Mouse (Mus musculus) lung, postnatal 0 days (tissue): Measurements from ENCODE around the gene AL731706.2. TPM values are rescaled to one million over a fixed set of nuclear protein-coding genes. Genes with fewer than 3 reads are reported as not detected.

ENCODE experiments used
- ATAC-seq: fragments of 200-750 bp; cut with Nextera tagmentation; 2 replicates; pipeline ENCODE4 v1.8.0; 2017; ENCODE audit warnings: moderate library complexity
- DNase-seq: peaks from one replicate; pipeline ENCODE4 v3.0.0-alpha.2; 2016; ENCODE audit warnings: low spot score
- H3K27ac ChIP-seq: fragments of 300-500 bp; sonication (generic); 2 replicates; pipeline ENCODE4 v1.5.1; 2014; ENCODE audit warnings: antibody characterized with exemption, mild to moderate bottlenecking, low read length, mixed read lengths
- H3K27me3 ChIP-seq: fragments of 300-500 bp; sonication (generic); replicated peaks from 2 replicates; pipeline ENCODE4 v1.6.1; 2014; ENCODE audit warnings: low read length, mixed read lengths; ENCODE audit not compliant: insufficient read depth
- H3K36me3 ChIP-seq: fragments of 300-500 bp; sonication (generic); 2 replicates; pipeline ENCODE4 v1.6.1; 2014; ENCODE audit warnings: low read length, mixed read lengths; ENCODE audit not compliant: insufficient read depth
- H3K4me1 ChIP-seq: fragments of 300-500 bp; sonication (generic); 2 replicates; pipeline ENCODE4 v1.6.1; 2014; ENCODE audit warnings: antibody characterized with exemption, low read depth, low read length, mixed read lengths; ENCODE audit not compliant: insufficient read depth
- H3K4me2 ChIP-seq: fragments of 300-500 bp; sonication (generic); replicated peaks from 2 replicates; pipeline ENCODE4 v1.6.1; 2014; ENCODE audit warnings: low read depth, mild to moderate bottlenecking, low read length, moderate library complexity, mixed read lengths
- H3K4me3 ChIP-seq: fragments of 300-500 bp; sonication (generic); 2 replicates; pipeline ENCODE4 v1.5.1; 2014; ENCODE audit warnings: low read depth, low read length
- H3K9ac ChIP-seq: fragments of 300-500 bp; sonication (generic); replicated peaks from 2 replicates; pipeline ENCODE4 v1.6.1; 2014; ENCODE audit warnings: low read depth, mild to moderate bottlenecking
- H3K9me3 ChIP-seq: fragments of 300-500 bp; sonication (generic); 2 replicates; pipeline ENCODE4 v1.6.1; 2016; ENCODE audit warnings: low read length, mixed read lengths
- CTCF ChIP-seq: IDR thresholded peaks from 2 replicates; pipeline ENCODE4 v1.5.1; 2016; ENCODE audit warnings: antibody characterized with exemption, mild to moderate bottlenecking
- EP300 ChIP-seq: IDR thresholded peaks from 2 replicates; pipeline ENCODE4 v1.6.1; 2016; ENCODE audit warnings: antibody characterized with exemption, mild to moderate bottlenecking, control low read depth
- WGBS: fragments of 180-500 bp; shearing (Covaris S2); extraction: QIAGEN DNeasy Blood & Tissue Kit; methylation state at CpG from one replicate; pipeline ENCODE4 v1.1.7; 2014; 5-methylcytosine and 5-hydroxymethylcytosine counted together
- polyA plus RNA-seq: library from polyadenylated mRNA; unstranded; fragments of >200 nt; fragmentation: Nextera tagmentation; extraction: Ambion mirVana; gene quantifications from 2 replicates; pipeline ENCODE4 v1.2.1, GENCODE M21; 2015

The AL731706.2 gene
- polyA plus RNA-seq, 1 experiment from 2014 or later = 21.4 TPM

DNA sequence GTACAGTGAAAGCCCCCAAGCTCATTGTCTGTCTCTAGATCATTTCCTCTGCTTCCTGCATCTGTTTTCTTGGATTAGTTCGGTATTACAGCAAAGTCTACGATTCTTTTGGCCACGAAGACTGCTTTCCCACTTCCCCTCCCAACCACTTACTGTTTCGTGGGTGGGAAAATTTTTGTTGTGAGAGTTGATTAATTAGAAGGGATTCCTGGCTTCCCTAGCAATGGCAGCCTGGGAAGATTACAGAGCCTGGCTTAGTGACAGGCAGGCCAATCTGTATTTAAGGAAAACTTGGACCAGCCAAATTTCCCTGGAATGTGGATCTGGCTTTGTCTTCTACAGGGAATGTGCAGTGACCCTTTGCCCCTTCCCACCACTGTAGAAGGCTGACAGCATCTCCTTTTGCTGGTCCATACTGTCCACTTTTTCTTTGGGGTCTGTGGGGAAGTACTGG is 26.5 kb upstream of the AL731706.2 start:
- 20% methylated on average over 4 of the region's 4 CpGs for WGBS
- Histone ChIP-seq H3K27ac (no peak overlapping the region), H3K27me3 (no peaks in the 10 kb centered on the region), H3K4me2 (no peak overlapping the region), H3K36me3 (no peaks in the 10 kb centered on the region), H3K9me3 (no peaks in the 10 kb centered on the region), H3K4me3 (no peak overlapping the region), H3K4me1 (0 out of 2 replicates have a peak, but pooled peaks cover 6% of the 10 kb centered on the region), H3K9ac (no peak overlapping the region)
- DNase-seq (peak; percentile 12), ATAC-seq (no peak; the same call in 1 of the 2 replicates)
- TF ChIP-seq CTCF (no peak), EP300 (0 out of 2 replicates have a peak, but pooled peaks have one; percentile 23)

DNA sequence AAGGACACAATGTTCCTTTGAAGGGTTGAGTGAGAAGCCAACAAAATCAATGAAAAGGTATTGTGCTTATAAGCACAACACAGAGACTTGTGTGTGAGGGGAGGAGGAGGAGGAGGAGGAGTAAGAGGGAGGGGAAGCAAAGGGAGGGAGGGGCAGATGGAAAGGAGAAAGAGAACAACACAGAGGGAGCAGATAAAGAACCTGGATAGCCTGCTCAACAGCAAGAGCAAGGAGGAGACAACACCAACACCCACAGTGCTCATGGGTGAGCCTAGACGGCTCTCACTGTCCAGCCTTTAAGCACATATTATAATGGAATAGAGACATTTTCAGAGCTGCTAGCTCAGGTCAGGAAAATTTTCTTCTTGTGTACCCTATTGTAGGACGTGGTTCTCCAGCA is 23.8 kb upstream of the AL731706.2 start:
- DNase-seq (no peak), ATAC-seq (no peak)
- no peaks in the 10 kb centered on the region for H3K9me3 ChIP-seq
- H3K4me2 ChIP-seq = no peak overlapping the region
- 81% methylated on average over 2 of the region's 2 CpGs for WGBS
- no peak overlapping the region for H3K4me3 ChIP-seq
- no peaks in the 10 kb centered on the region for H3K36me3 ChIP-seq
- TF ChIP-seq CTCF (no peak), EP300 (no peak)
- no peak overlapping the region for H3K9ac ChIP-seq
- H3K27ac ChIP-seq = no peak overlapping the region
- H3K4me1 ChIP-seq = 0 out of 2 replicates have a peak, but pooled peaks cover 6% of the 10 kb centered on the region
- no peaks in the 10 kb centered on the region for H3K27me3 ChIP-seq

DNA sequence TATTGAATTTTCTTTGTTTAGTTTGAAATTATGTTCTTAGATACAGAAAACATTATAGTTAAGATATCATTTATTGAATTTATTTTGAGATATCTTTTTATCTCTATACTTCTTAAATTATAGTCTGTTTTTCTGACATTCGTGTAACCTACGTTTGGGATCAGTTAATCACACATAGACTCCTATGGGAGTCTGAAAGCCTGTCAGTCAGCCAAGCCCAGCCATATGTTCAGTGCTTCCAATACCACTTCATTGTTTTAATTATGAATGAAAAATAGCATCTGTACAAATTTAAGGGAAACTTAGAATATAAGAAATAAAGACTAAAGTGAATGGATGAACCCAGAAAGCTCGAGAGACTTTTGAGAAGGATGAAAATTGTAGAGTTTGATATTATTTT is 23.1 kb upstream of the AL731706.2 start:
- DNase-seq (no peak), ATAC-seq (no peak)
- Histone ChIP-seq H3K9ac (no peak overlapping the region), H3K27ac (no peak overlapping the region), H3K4me1 (0 out of 2 replicates have a peak, but pooled peaks cover 6% of the 10 kb centered on the region), H3K4me2 (no peak overlapping the region), H3K9me3 (no peaks in the 10 kb centered on the region), H3K36me3 (no peaks in the 10 kb centered on the region), H3K4me3 (no peak overlapping the region), H3K27me3 (no peaks in the 10 kb centered on the region)
- 77% methylated on average over 3 of the region's 3 CpGs for WGBS
- TF ChIP-seq EP300 = no peak
- no peak for TF ChIP-seq CTCF

DNA sequence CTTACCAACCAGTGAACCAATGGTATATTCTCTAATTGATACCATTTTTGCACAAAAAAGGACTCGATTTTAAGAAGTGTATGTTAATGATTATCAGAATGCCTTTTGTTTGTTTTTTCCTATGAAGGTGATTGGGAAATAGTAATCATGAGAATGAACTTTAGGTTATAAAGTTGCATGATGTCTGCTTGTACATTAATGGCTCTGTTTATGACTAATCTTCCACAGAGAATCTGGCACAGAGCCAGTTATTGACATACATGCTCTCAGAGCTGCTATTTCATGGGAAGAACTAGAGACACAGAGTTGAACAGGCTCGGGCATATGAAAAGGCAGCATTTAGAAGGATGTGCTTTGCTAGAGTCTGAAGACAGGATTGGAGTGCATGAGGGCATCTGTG is 10.7 kb upstream of the AL731706.2 start:
- DNase-seq (no peak), ATAC-seq (no peak)

DNA sequence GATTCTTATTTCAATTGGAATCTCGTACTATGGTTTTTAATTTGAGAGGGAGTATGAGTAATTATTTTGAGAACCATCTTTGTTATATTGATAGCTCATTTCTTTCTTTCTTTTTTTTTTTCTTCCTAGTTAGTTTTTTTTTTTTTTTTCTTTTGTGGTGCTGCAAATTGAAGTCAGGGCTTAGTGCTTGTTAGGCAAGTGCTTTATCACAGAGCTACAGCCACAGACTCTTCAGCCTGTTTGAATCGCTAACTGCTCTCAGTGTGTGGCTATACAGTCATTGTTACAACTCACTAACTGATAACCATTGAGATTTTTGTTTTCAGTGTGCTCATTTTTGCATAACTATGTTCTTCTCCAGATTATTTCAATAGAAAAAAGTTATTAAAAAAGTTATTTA is 9.0 kb upstream of the AL731706.2 start:
- H3K9ac ChIP-seq = no peak overlapping the region
- TF ChIP-seq CTCF (no peak), EP300 (no peak)
- ATAC-seq (no peak), DNase-seq (no peak)
- H3K4me1 ChIP-seq = peaks cover 4% of the 10 kb centered on the region; the same call in 1 of the 2 replicates
- no peaks in the 10 kb centered on the region for H3K9me3 ChIP-seq
- no peak overlapping the region for H3K4me3 ChIP-seq
- no peaks in the 10 kb centered on the region for H3K27me3 ChIP-seq
- no peaks in the 10 kb centered on the region for H3K36me3 ChIP-seq
- H3K27ac ChIP-seq = no peak overlapping the region
- H3K4me2 ChIP-seq = no peak overlapping the region
- 85% methylated on average over 2 of the region's 2 CpGs for WGBS

More for the DNA sequence above, 10.7 kb upstream of the AL731706.2 start:
- H3K27ac ChIP-seq = no peak overlapping the region
- no peaks in the 10 kb centered on the region for H3K36me3 ChIP-seq
- no peaks in the 10 kb centered on the region for H3K27me3 ChIP-seq
- TF ChIP-seq CTCF (no peak), EP300 (no peak)
- no peaks in the 10 kb centered on the region for H3K9me3 ChIP-seq
- H3K9ac ChIP-seq = no peak overlapping the region
- no peaks in the 10 kb centered on the region for H3K4me1 ChIP-seq
- no peak overlapping the region for H3K4me3 ChIP-seq
- WGBS = 62% methylated on average over 2 of the region's 2 CpGs
- no peak overlapping the region for H3K4me2 ChIP-seq

DNA sequence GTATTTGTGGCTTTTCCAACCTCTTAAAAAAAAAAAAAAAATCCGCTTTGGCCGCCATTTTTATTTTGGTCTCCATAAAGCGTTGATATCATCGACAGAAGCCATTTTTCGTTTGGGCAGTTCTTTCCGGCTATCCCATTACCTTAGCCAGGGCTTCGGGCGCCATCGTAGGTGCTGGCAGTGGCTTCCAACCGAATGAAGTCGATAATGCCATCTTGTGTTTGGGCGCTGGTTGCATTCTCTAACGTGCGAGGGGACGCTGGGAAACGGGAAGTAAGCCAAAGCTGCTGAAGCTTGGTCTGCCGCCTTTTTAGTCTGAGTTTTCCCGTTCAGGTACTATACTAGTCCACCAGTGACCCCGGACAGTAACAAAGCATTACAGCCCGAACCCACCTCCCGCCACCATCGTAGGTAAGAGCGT is 6.5 kb upstream of the AL731706.2 start:
- no peaks in the 10 kb centered on the region for H3K36me3 ChIP-seq
- under 1% methylated on average over 23 of the region's 23 CpGs for WGBS
- peak; percentile 42; the same call in 1 of the 2 replicates for TF ChIP-seq CTCF
- TF ChIP-seq EP300 = peak; percentile 71
- H3K4me1 ChIP-seq = peaks cover 4% of the 10 kb centered on the region; the same call in 1 of the 2 replicates
- H3K4me2 ChIP-seq = peak overlapping the region; percentile 54
- DNase-seq (peak; percentile 99), ATAC-seq (peak; percentile 85)
- no peaks in the 10 kb centered on the region for H3K27me3 ChIP-seq
- peak overlapping the region; percentile 63 for H3K9ac ChIP-seq
- H3K4me3 ChIP-seq = peak overlapping the region; percentile 80
- H3K27ac ChIP-seq = peak overlapping the region; percentile 94
- no peaks in the 10 kb centered on the region for H3K9me3 ChIP-seq
